Mouse (Mus musculus) adrenal gland, postnatal 10 days (tissue): ENCODE data around the gene Nsun6. TPM values are rescaled to one million over a fixed set of nuclear protein-coding genes. Genes with fewer than 3 reads are reported as not detected.
A peak's percentile ranks its signal among the peaks of the same experiment; 100 is the strongest.

Experiments
- DNase-seq: peaks from one replicate; pipeline ENCODE4 v3.0.0; 2021; ENCODE audit warnings: mixed read lengths
- long read RNA-seq, 2 experiments: library from polyadenylated mRNA; stranded (forward); transcript quantifications; one replicate each; pipeline ENCODE4 v2.0.0; 2021
- total RNA-seq, 2 experiments: library from RNA; stranded (reverse); gene quantifications; 2 replicates each; pipeline ENCODE4 v1.2.3; 2021

The Nsun6 gene
- 10 to 100 TPM in 1 of 2 experiments, 1 to 10 TPM in 1; 6.4 to 10.4 TPM for total RNA-seq
- long read RNA-seq, experiment 1, partial matches to known transcripts, result 1 of 2 reads
- long read RNA-seq, experiment 1, other reads (novel, unspliced or antisense), result 0 of 2 reads
- long read RNA-seq, experiment 2, partial matches to known transcripts, result 0 of 4 reads
- long read RNA-seq, experiment 2, other reads (novel, unspliced or antisense), result 2 of 4 reads

GRCm38 (mm10) chr2:15054945-15055637, at the start of gene Nsun6:
Nsun6 (minus strand) TSS chr2:15055069.
- peak; percentile 99 for DNase-seq

GRCm38 (mm10) chr2:15104386-15104785, 49.5 kb upstream of the Nsun6 start:
- no peak for DNase-seq

GRCm38 (mm10) chr2:15096514-15097090, 41.7 kb upstream of the Nsun6 start:
- no peak for DNase-seq

GRCm38 (mm10) chr2:15087308-15087707, 32.4 kb upstream of the Nsun6 start:
- no peak for DNase-seq

- no peak for DNase-seq
Observed at GRCm38 (mm10) chr2:15083702-15084101, 28.8 kb upstream of the Nsun6 start.

- DNase-seq, result no peak
Observed at GRCm38 (mm10) chr2:15067091-15067490, 12.2 kb upstream of the Nsun6 start.

GRCm38 (mm10) chr2:15065447-15065846, 10.6 kb upstream of the Nsun6 start:
- DNase-seq, result no peak

GRCm38 (mm10) chr2:15064380-15065269, 9.8 kb upstream of the Nsun6 start:
- no peak for DNase-seq

GRCm38 (mm10) chr2:15063815-15064214, 8.9 kb upstream of the Nsun6 start:
- no peak for DNase-seq

- DNase-seq, result no peak
Observed at GRCm38 (mm10) chr2:15060856-15061255, 6.0 kb upstream of the Nsun6 start.

- DNase-seq, result no peak
Observed at GRCm38 (mm10) chr2:15058227-15058626, 3.4 kb upstream of the Nsun6 start.

- DNase-seq, result no peak
Observed at GRCm38 (mm10) chr2:15055741-15056151, 877 bp upstream of the Nsun6 start.

- DNase-seq, result no peak
Observed at GRCm38 (mm10) chr2:15054496-15054895, 373 bp downstream of the Nsun6 start.

GRCm38 (mm10) chr2:15049117-15049873, 5.6 kb downstream of the Nsun6 start, which contains the start of gene Arl5b:
Arl5b (plus strand) TSS chr2:15049395.
- peak; percentile 94 for DNase-seq

GRCm38 (mm10) chr2:15040326-15040725, 14.5 kb downstream of the Nsun6 start:
- peak; percentile 19 for DNase-seq

GRCm38 (mm10) chr2:15038705-15039104, 16.2 kb downstream of the Nsun6 start:
- no peak for DNase-seq

- DNase-seq, result no peak
Observed at GRCm38 (mm10) chr2:15027816-15028215, 27.1 kb downstream of the Nsun6 start.

- no peak for DNase-seq
Observed at GRCm38 (mm10) chr2:15026817-15027216, 28.1 kb downstream of the Nsun6 start.

GRCm38 (mm10) chr2:15008072-15008471, 46.8 kb downstream of the Nsun6 start:
- no peak for DNase-seq

- no peak for DNase-seq
Observed at GRCm38 (mm10) chr2:15007531-15007930, 47.3 kb downstream of the Nsun6 start.

- no peak for DNase-seq
Observed at GRCm38 (mm10) chr2:14997836-14998235, 57.0 kb downstream of the Nsun6 start.

- no peak for DNase-seq
Observed at GRCm38 (mm10) chr2:14996036-14996435, 58.8 kb downstream of the Nsun6 start.
